Mouse (Mus musculus): ENCODE data around the gene Elavl3.
"Not testable (repeated sequence)": the region's sequence is repeated elsewhere in the genome, so short reads cannot be mapped to it uniquely, and the experiment has no call there.

The Elavl3 gene

GRCm38 (mm10) chr9:22051958-22052254, at the start of gene Elavl3:
Gene Elavl3, minus strand, starts transcription at chr9:22052023.
- DNase-seq (ENCODE audit: low read depth, low spot score) = no peak

GRCm38 (mm10) chr9:22099922-22100321, 48.1 kb upstream of the Elavl3 start:
- no peak for DNase-seq (ENCODE audit: low read depth, low spot score)

GRCm38 (mm10) chr9:22098993-22099696, 47.3 kb upstream of the Elavl3 start, which contains the start of gene Cnn1:
Gene Cnn1, plus strand, starts transcription at chr9:22099216.
- no peak for DNase-seq (ENCODE audit: low read depth, low spot score)

- DNase-seq (ENCODE audit: low read depth, low spot score) = peak; percentile 74
Measured at GRCm38 (mm10) chr9:22095854-22096307, 44.1 kb upstream of the Elavl3 start.

GRCm38 (mm10) chr9:22092746-22093145, 40.9 kb upstream of the Elavl3 start:
- DNase-seq (ENCODE audit: low read depth, low spot score) = no peak

GRCm38 (mm10) chr9:22089986-22090385, 38.2 kb upstream of the Elavl3 start:
- no peak for DNase-seq (ENCODE audit: low read depth, low spot score)

GRCm38 (mm10) chr9:22089281-22089680, 37.5 kb upstream of the Elavl3 start:
- DNase-seq (ENCODE audit: low read depth, low spot score) = no peak

GRCm38 (mm10) chr9:22087034-22087618, 35.3 kb upstream of the Elavl3 start:
- DNase-seq (ENCODE audit: low read depth, low spot score) = no peak

GRCm38 (mm10) chr9:22086012-22086411, 34.2 kb upstream of the Elavl3 start:
- DNase-seq (ENCODE audit: low read depth, low spot score) = no peak

GRCm38 (mm10) chr9:22085022-22085834, 33.4 kb upstream of the Elavl3 start, which contains the start of gene Ecsit:
Gene Ecsit, minus strand, starts transcription at chr9:22085438.
- peak; percentile 86 for DNase-seq (ENCODE audit: low read depth, low spot score)

- no peak for DNase-seq (ENCODE audit: low read depth, low spot score)
Measured at GRCm38 (mm10) chr9:22084667-22085021, 32.8 kb upstream of the Elavl3 start.

GRCm38 (mm10) chr9:22076223-22076622, 24.4 kb upstream of the Elavl3 start:
- DNase-seq (ENCODE audit: low read depth, low spot score) = no peak

GRCm38 (mm10) chr9:22075778-22076177, 24.0 kb upstream of the Elavl3 start:
- not testable (repeated sequence) for DNase-seq (ENCODE audit: low read depth, low spot score)

- no peak for DNase-seq (ENCODE audit: low read depth, low spot score)
Measured at GRCm38 (mm10) chr9:22072276-22072675, 20.5 kb upstream of the Elavl3 start.

- DNase-seq (ENCODE audit: low read depth, low spot score) = peak; percentile 91
Measured at GRCm38 (mm10) chr9:22070791-22071573, 19.2 kb upstream of the Elavl3 start, which contains the start of the genes Gm49318 and Zfp653. Gene Gm49318, minus strand, starts transcription at chr9:22071259. Gene Zfp653, minus strand, starts transcription at chr9:22071376.

GRCm38 (mm10) chr9:22069881-22070553, 18.2 kb upstream of the Elavl3 start:
- DNase-seq (ENCODE audit: low read depth, low spot score) = no peak

- DNase-seq (ENCODE audit: low read depth, low spot score) = no peak
Measured at GRCm38 (mm10) chr9:22067195-22067594, 15.4 kb upstream of the Elavl3 start.

- peak; percentile 24 for DNase-seq (ENCODE audit: low read depth, low spot score)
Measured at GRCm38 (mm10) chr9:22066433-22066832, 14.6 kb upstream of the Elavl3 start.

- no peak for DNase-seq (ENCODE audit: low read depth, low spot score)
Measured at GRCm38 (mm10) chr9:22065642-22066041, 13.8 kb upstream of the Elavl3 start.

- no peak for DNase-seq (ENCODE audit: low read depth, low spot score)
Measured at GRCm38 (mm10) chr9:22064341-22064740, 12.5 kb upstream of the Elavl3 start.

GRCm38 (mm10) chr9:22061339-22061738, 9.5 kb upstream of the Elavl3 start:
- DNase-seq (ENCODE audit: low read depth, low spot score) = no peak

All from A20 (cell line).